Mouse (Mus musculus) embryonic facial prominence, embryonic 14.5 days (tissue): Measurements from ENCODE around the gene Prss16. TPM values are rescaled to one million over a fixed set of nuclear protein-coding genes. Genes with fewer than 3 reads are reported as not detected.

Source experiments
- ATAC-seq: fragments of 200-750 bp; cut with Nextera tagmentation; 2 replicates; pipeline ENCODE4 v1.8.0; 2017; ENCODE audit warnings: low read depth, moderate number of reproducible peaks, moderate TSS enrichment
- DNase-seq: peaks from one replicate; pipeline ENCODE4 v3.0.0-alpha.2; 2015; ENCODE audit warnings: low spot score
- H3K27ac ChIP-seq: fragments of 300-500 bp; sonication (generic); replicated peaks from 2 replicates; pipeline ENCODE4 v1.5.1; 2014; ENCODE audit warnings: low read depth, mild to moderate bottlenecking, low read length, moderate library complexity
- H3K27me3 ChIP-seq: fragments of 300-500 bp; sonication (generic); replicated peaks from 2 replicates; pipeline ENCODE4 v1.6.1; 2014; ENCODE audit warnings: low read length; ENCODE audit not compliant: control insufficient read depth, insufficient read depth
- H3K36me3 ChIP-seq: fragments of 300-500 bp; sonication (generic); 2 replicates; pipeline ENCODE4 v1.6.1; 2014; ENCODE audit warnings: low read length, mixed read lengths; ENCODE audit not compliant: control insufficient read depth, insufficient read depth
- H3K4me1 ChIP-seq: fragments of 300-500 bp; sonication (generic); 2 replicates; pipeline ENCODE4 v1.6.1; 2014; ENCODE audit warnings: antibody characterized with exemption, low read length; ENCODE audit not compliant: control insufficient read depth, insufficient read depth
- H3K4me2 ChIP-seq: fragments of 300-500 bp; sonication (generic); 2 replicates; pipeline ENCODE4 v1.6.1; 2014; ENCODE audit warnings: low read depth, mild to moderate bottlenecking, low read length, moderate library complexity, mixed read lengths
- H3K4me3 ChIP-seq: fragments of 300-500 bp; sonication (generic); 2 replicates; pipeline ENCODE4 v1.5.1; 2014; ENCODE audit warnings: low read depth, mild to moderate bottlenecking, low read length
- H3K9ac ChIP-seq: fragments of 300-500 bp; sonication (generic); 2 replicates; pipeline ENCODE4 v1.6.1; 2014; ENCODE audit warnings: low read depth, mild to moderate bottlenecking, low read length, moderate library complexity, mixed read lengths
- H3K9me3 ChIP-seq: fragments of 300-500 bp; sonication (generic); 2 replicates; pipeline ENCODE4 v1.6.1; 2016; ENCODE audit warnings: low read length; ENCODE audit not compliant: control insufficient read depth
- WGBS: fragments of 180-500 bp; shearing (Covaris S2); extraction: QIAGEN DNeasy Blood & Tissue Kit; methylation state at CpG from one replicate; pipeline ENCODE4 v1.1.7; 2014; 5-methylcytosine and 5-hydroxymethylcytosine counted together
- polyA plus RNA-seq: library from polyadenylated mRNA; unstranded; fragments of >200 nt; fragmentation: Nextera tagmentation; extraction: Ambion mirVana; gene quantifications from 2 replicates; pipeline ENCODE4 v1.2.1, GENCODE M21; 2014

Prss16 gene
- polyA plus RNA-seq, 1 experiment from 2014 or later: 0.70 TPM

DNA sequence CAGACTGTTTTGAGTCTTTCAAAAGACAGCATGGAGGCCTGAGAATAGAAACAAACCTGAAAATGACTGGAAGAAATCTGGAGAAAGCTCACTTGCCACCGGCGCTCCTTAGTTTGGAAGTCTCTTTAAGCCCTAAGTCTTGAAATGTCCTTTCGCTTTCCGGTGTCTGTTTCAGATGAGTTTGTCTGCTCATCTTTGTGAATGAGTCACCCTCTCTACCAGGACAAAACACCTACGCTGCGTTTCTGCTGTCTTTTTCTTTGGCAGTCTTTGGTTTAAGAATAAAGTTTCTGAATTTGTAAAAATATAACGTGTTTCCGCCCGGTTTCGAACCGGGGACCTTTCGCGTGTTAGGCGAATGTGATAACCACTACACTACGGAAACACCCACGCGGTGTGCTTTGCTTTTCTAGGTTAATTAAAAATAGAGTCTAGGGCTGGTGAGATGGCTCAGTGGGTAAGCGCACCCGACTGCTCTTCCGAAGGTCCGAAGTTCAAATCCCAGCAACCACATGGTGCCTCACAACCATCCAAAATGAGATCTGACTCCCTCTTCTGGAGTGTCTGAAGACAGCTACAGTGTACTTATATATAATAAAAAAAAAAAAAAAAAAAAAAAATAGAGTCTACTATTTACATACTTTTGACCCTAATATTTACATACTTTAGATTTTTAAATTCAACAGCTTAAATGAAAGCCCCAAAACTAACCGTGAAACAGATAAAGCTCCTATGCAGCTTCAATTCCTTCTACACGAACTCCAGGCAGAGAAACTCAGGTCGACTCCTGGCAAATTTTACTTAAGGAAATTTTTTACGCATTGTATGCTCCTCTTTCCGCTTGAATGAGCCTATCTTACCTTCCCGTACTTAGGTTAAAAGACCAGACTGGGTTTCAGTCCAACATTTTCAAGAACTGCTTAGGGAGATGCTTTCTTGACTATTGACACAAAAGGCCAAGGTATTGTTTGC is 6.2 kb upstream of the Prss16 start:
- no peak overlapping the region for H3K9ac ChIP-seq
- ATAC-seq (peak; percentile 79; the same call in 1 of the 2 replicates), DNase-seq (peak; percentile 73)
- peaks cover 76% of the 10 kb centered on the region for H3K27me3 ChIP-seq
- H3K4me1 ChIP-seq: no peaks in the 10 kb centered on the region
- no peak overlapping the region for H3K27ac ChIP-seq
- H3K9me3 ChIP-seq: peaks cover 7% of the 10 kb centered on the region; the same call in 1 of the 2 replicates
- peak overlapping the region; percentile 24; the same call in 1 of the 2 replicates for H3K4me2 ChIP-seq
- no peaks in the 10 kb centered on the region for H3K36me3 ChIP-seq
- 14% methylated on average over 27 of the region's 27 CpGs for WGBS
- peak overlapping the region; percentile 0; the same call in 1 of the 2 replicates for H3K4me3 ChIP-seq

DNA sequence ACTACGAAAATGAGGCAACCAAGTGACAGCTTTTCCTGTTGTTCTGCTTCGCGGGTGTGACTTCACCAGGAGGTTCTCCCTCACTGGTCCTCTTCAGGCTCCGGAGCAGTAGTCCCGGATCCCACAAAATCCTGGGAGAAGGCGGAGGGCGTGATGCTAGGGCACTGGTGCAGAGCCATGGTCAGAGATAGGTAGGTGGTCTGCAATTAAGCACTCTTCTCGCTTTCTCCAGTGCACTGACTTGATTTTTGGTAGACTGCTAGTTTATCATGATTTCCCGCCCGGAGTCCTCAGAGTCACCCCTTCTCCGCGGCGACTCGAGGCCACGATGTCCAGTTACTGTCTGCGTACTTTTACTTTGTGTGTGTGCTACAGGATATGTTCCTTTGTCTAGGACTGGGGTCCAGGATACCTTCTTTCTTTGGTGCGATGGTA is 4.9 kb upstream of the Prss16 start:
- Histone ChIP-seq H3K4me3 (peak overlapping the region; percentile 4; the same call in 1 of the 2 replicates), H3K27me3 (peaks cover 81% of the 10 kb centered on the region), H3K9ac (no peak overlapping the region), H3K36me3 (no peaks in the 10 kb centered on the region), H3K4me2 (peak overlapping the region; percentile 8; the same call in 1 of the 2 replicates), H3K27ac (no peak overlapping the region), H3K4me1 (no peaks in the 10 kb centered on the region), H3K9me3 (peaks cover 7% of the 10 kb centered on the region; the same call in 1 of the 2 replicates)
- ATAC-seq (no peak), DNase-seq (no peak)
- 27% methylated on average over 17 of the region's 17 CpGs for WGBS

DNA sequence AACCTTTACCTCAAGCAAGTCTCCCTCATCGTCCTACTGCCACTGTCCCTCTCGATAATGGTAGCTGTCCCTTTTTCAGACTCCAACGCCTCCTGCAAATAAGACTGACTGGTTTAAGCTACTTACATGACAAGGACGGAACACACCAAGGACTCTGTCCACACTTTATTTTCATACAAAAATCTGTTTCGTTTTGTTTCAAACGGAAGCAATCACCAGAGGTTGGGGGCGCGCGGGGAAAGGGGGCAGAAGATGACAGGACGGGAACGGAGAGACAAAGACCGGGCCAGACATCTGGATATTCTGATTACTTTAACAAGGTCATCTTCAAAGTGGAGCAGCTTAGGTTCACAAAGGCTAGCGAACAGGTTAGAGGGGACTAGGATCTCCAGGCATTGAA is 4.2 kb upstream of the Prss16 start:
- no peaks in the 10 kb centered on the region for H3K36me3 ChIP-seq
- peaks cover 7% of the 10 kb centered on the region; the same call in 1 of the 2 replicates for H3K9me3 ChIP-seq
- ATAC-seq (no peak), DNase-seq (no peak)
- H3K27me3 ChIP-seq: peaks cover 81% of the 10 kb centered on the region
- 20% methylated on average over 13 of the region's 13 CpGs for WGBS
- H3K27ac ChIP-seq: no peak overlapping the region
- no peaks in the 10 kb centered on the region for H3K4me1 ChIP-seq
- no peak overlapping the region for H3K4me2 ChIP-seq
- no peak overlapping the region for H3K9ac ChIP-seq
- H3K4me3 ChIP-seq: no peak overlapping the region

DNA sequence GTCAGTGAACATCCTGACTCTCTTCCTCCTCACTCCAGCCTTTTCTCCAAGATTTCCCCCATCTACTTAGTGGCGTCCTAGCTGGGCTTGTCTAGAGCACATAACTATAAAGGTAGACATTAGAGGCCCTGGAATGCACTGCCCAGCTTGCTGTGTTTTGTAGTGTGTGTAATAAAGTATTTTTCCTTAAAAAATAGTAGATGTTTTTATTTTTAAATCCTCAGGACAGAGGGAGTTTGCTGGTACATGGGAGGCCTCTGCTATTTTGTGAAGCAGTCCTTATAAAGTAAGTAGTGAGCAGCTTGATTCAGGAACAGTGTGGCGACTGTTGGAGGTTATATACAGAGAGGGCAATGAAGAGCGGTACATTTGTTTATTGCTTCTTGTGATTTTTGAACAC is 835 bp downstream of the Prss16 start:
- Histone ChIP-seq H3K9me3 (no peaks in the 10 kb centered on the region), H3K9ac (no peak overlapping the region), H3K36me3 (no peaks in the 10 kb centered on the region), H3K4me1 (peaks cover 5% of the 10 kb centered on the region), H3K4me2 (no peak overlapping the region), H3K4me3 (no peak overlapping the region), H3K27ac (no peak overlapping the region), H3K27me3 (peaks cover 94% of the 10 kb centered on the region)
- 73% methylated on average over 3 of the region's 3 CpGs for WGBS
- ATAC-seq: no peak
- DNase-seq: no peak

DNA sequence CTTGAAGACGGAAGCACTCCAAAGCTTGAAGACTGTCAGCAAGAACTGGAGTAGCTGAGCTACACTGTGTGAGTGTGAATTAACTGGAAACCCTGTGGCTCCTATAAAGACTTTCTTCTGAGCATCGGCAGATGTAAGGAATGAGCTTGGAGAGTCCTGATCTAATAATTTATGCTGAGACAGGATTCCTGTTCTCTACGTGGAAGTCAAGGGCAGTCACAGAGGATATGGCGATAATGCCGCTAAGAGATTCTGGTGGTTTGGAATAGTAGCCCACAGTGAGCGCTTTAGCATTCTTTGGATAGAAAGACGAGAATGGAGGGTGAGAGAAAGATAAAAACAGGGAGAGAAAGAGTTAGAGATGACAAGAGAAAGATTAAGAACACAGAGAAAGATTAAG is 1.7 kb downstream of the Prss16 start:
- H3K4me1 ChIP-seq: peaks cover 5% of the 10 kb centered on the region
- WGBS: 57% methylated on average over 7 of the region's 7 CpGs
- no peaks in the 10 kb centered on the region for H3K36me3 ChIP-seq
- no peak overlapping the region for H3K9ac ChIP-seq
- ATAC-seq (no peak), DNase-seq (no peak)
- no peak overlapping the region for H3K4me2 ChIP-seq
- H3K4me3 ChIP-seq: no peak overlapping the region
- peaks cover 95% of the 10 kb centered on the region for H3K27me3 ChIP-seq
- no peak overlapping the region for H3K27ac ChIP-seq
- H3K9me3 ChIP-seq: no peaks in the 10 kb centered on the region

DNA sequence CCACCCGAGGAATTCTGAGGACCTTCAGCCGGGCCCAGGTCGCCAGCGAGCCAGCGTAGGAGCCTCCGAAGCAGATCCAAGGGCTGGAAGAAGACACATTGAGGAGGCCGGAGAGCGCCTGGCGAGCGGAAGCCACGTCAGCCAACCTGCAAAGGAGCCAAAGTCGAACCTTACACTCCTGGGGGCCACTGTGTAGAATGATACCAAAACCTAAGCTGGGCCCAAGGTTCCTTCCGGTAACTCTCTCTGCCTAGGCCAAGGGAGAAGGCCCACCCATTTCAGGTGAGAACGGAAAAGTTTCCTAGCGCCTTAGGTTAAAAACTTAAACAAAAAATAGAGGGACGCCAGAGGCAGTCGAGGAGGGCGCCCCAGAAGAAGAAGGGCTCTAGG is 2.4 kb downstream of the Prss16 start:
- H3K27me3 ChIP-seq: peaks cover 95% of the 10 kb centered on the region
- peak overlapping the region; percentile 92 for H3K4me2 ChIP-seq
- no peak for ATAC-seq
- 4% methylated on average over 18 of the region's 18 CpGs for WGBS
- DNase-seq: no peak
- H3K4me3 ChIP-seq: peak overlapping the region; percentile 54
- H3K9me3 ChIP-seq: no peaks in the 10 kb centered on the region
- peaks cover 5% of the 10 kb centered on the region for H3K4me1 ChIP-seq
- 0 out of 2 replicates have a peak overlapping the region, but pooled peaks have one; percentile 57 for H3K9ac ChIP-seq
- no peak overlapping the region for H3K27ac ChIP-seq
- H3K36me3 ChIP-seq: no peaks in the 10 kb centered on the region

DNA sequence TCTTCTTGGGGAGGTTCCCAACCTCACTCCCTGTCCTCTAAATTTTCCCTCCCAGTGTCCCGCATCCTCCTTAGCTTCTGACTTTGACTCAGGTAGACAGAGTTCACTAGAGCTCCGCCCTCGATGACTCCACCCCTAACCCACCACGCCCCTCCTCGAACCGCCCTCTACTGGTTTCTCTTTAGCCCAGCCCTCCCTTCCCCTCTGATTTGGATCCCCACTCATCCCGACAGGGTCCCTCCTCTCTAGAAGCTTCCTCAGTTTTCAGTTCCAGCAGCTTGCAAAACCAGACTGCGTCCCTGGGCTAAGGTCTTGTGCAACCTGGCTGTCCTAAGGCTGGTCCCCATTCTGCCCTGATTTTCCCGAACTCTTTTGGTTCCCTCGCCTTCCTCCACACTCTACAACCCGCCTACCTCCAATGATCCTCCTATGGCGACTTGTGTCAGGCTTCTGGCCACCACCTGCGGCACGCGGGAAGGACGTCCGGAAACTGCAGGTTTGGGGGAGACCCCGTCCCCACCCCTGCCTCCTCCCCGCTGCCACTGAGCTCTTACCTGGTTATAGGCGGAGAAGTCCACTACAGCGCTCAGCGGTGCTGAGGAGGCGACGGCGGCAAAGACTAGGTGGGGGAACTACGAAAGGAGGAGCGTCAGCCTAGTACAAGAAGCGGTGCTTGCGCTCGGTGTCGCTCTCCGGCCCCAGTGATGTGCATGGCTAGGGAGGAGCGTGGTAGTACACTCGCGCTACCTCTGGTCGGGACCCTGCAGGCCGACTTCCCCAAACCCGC is 3.0 kb downstream of the Prss16 start:
- H3K4me2 ChIP-seq: peak overlapping the region; percentile 92
- WGBS: under 1% methylated on average over 38 of the region's 38 CpGs
- peaks cover 97% of the 10 kb centered on the region for H3K27me3 ChIP-seq
- peak overlapping the region; percentile 57 for H3K9ac ChIP-seq
- peaks cover 5% of the 10 kb centered on the region for H3K4me1 ChIP-seq
- peak; percentile 79 for DNase-seq
- no peaks in the 10 kb centered on the region for H3K36me3 ChIP-seq
- H3K27ac ChIP-seq: no peak overlapping the region
- peak overlapping the region; percentile 54 for H3K4me3 ChIP-seq
- peak; percentile 92 for ATAC-seq
- H3K9me3 ChIP-seq: no peaks in the 10 kb centered on the region

DNA sequence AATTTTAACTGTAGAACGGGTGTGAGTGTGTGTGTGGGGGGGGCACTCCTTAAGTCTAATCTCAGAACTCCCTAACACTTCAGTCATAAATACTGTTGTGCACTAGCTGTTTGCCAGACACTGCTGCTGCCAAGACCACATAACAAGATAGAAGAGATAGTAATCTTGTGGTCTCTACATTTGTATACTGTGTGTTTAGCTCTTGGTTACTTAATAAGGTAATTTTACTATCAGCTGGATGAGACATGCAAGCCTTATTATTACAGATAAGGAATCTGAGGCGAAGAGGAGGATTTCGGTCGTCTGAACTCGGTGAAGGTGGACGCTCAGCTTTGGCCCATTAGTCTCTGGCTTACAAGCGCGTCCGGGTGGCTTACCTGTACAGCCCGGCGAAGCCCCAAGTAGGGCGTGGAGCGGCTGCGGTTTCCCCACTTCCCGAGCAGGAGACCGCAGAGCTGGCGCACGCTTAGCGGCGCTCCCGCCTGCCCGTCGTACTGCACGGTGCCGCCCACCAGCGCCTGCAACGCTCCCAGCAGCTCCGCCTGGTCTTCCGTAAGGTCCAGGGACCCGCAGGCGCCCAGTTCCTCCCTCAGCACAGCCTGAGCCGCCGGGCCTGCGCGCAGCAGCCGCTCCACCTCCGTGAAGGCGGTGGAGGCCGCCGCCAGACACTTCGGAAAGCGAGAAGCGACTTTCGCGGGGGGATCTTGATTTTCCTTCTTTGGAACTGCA is 3.8 kb downstream of the Prss16 start:
- DNase-seq (peak; percentile 75), ATAC-seq (peak; percentile 91)
- Histone ChIP-seq H3K4me3 (peak overlapping the region; percentile 54), H3K27ac (no peak overlapping the region), H3K9me3 (no peaks in the 10 kb centered on the region), H3K4me1 (peaks cover 5% of the 10 kb centered on the region), H3K4me2 (peak overlapping the region; percentile 92), H3K9ac (peak overlapping the region; percentile 57), H3K27me3 (peaks cover 100% of the 10 kb centered on the region), H3K36me3 (no peaks in the 10 kb centered on the region)
- WGBS: under 1% methylated on average over 32 of the region's 45 CpGs
